Mouse (Mus musculus): Measurements from ENCODE around the gene Pitx3. TPM values are rescaled to one million over a fixed set of nuclear protein-coding genes. Genes with fewer than 3 reads are reported as not detected.

Gene Pitx3
- total RNA-seq, 4 experiments from 2014 or later: 1.8 to 8.3 (median 5.1) TPM

Other genes with a start within 250 kb of the Pitx3 start
- 10 to 100 TPM; 11.2 to 12.5 (median 12.1) TPM for gene Armh3, start 149.8 kb downstream of the Pitx3 start, total RNA-seq (2022)
- 1 to 10 TPM; 3.4 to 5.1 (median 4.1) TPM for gene Hps6, start 144.8 kb downstream of the Pitx3 start, total RNA-seq (2022)
- gene Pprc1, start 103.4 kb downstream of the Pitx3 start, total RNA-seq (2022): 10 to 100 TPM; 13.0 to 22.8 (median 14.7) TPM
- 10 to 100 TPM; 13.3 to 19.7 (median 17.0) TPM for gene Ldb1, start 103.1 kb downstream of the Pitx3 start, total RNA-seq (2022)
- 10 to 100 TPM; 17.4 to 21.4 (median 20.1) TPM for gene Nolc1, start 72.5 kb downstream of the Pitx3 start, total RNA-seq (2022)
- gene Elovl3, start 16.4 kb downstream of the Pitx3 start, total RNA-seq (2022): not detected
- 10 to 100 TPM; 39.3 to 52.2 (median 46.2) TPM for gene Gbf1, start 4.2 kb upstream of the Pitx3 start, total RNA-seq (2022)
- 10 to 100 TPM in 1 of 4 experiments, 1 to 10 TPM in 3; 8.7 to 10.5 (median 9.3) TPM for gene Nfkb2, start 156.0 kb upstream of the Pitx3 start, total RNA-seq (2022)
- under 1 TPM in 2 of 4 experiments, not detected in 2; 0.15 to 0.19 TPM for gene Psd, start 178.8 kb upstream of the Pitx3 start, total RNA-seq (2022)
- 1 to 10 TPM; 2.0 to 3.9 (median 3.0) TPM for gene Fbxl15, start 179.9 kb upstream of the Pitx3 start, total RNA-seq (2022)
- gene Cuedc2, start 190.4 kb upstream of the Pitx3 start, total RNA-seq (2022): 10 to 100 TPM; 57.5 to 66.3 (median 64.3) TPM
- gene Mfsd13a, start 192.8 kb upstream of the Pitx3 start, total RNA-seq (2022): 1 to 10 TPM; 1.1 to 2.2 (median 1.9) TPM
- under 1 TPM in 3 of 4 experiments, not detected in 1; 0.27 to 0.35 (median 0.29) TPM for gene 2310034G01Rik, start 202.0 kb upstream of the Pitx3 start, total RNA-seq (2022)
- gene Actr1a, start 247.4 kb upstream of the Pitx3 start, total RNA-seq (2022): 10 to 100 TPM; 56.5 to 61.5 (median 59.3) TPM
- gene Sufu, start 248.6 kb upstream of the Pitx3 start, total RNA-seq (2022): 1 to 10 TPM; 4.5 to 5.7 (median 5.3) TPM